Mouse (Mus musculus): Measurements from ENCODE around the gene Phf12.

- TF ChIP-seq CTCF (IDR thresholded peaks at IDR 0.05; ENCODE audit: low read depth), result no peak
- TF ChIP-seq EP300 (IDR thresholded peaks at IDR 0.05; ENCODE audit: low read depth), result no peak
These were observed 48.0 kb downstream of the Phf12 start for GRCm38 (mm10) chr11:78030600-78030999.
